Mouse (Mus musculus) inflammation-experienced regulatory T-cells (primary cell): ENCODE results near the gene Gm3776. TPM values are rescaled to one million over a fixed set of nuclear protein-coding genes. Genes with fewer than 3 reads are reported as not detected.

ENCODE experiments used
- polyA plus RNA-seq, 2 experiments: library from polyadenylated mRNA; unstranded; fragments of 100-300 nt; shearing (Covaris generic); gene quantifications; one replicate each; pipeline ENCODE4 v1.2.1; 2017

Gm3776 gene
- not detected for polyA plus RNA-seq

GRCm38 (mm10) chr9:78256914-78257313, at the start of gene Gm3776:
Gm3776 (plus strand) TSS chr9:78257129.

GRCm38 (mm10) chr9:78230461-78230860, 26.5 kb upstream of the Gm3776 start, which contains the start of gene Gsta1:
Gsta1 (plus strand) TSS chr9:78230656.

GRCm38 (mm10) chr9:78289723-78290122, 32.8 kb downstream of the Gm3776 start, which contains the start of gene Gm10639:
Gm10639 (plus strand) TSS chr9:78289923.

GRCm38 (mm10) chr9:78314696-78315095, 57.8 kb downstream of the Gm3776 start, which contains the start of gene Omt2a:
Omt2a (minus strand) TSS chr9:78314796.

Other genes with a start within 250 kb of the Gm3776 start
- under 1 TPM in 1 of 2 experiments, not detected in 1; 0.98 TPM for gene Gcm1, start 205.2 kb upstream of the Gm3776 start, polyA plus RNA-seq
- 100 to 1,000 TPM in 1 of 2 experiments, 10 to 100 TPM in 1; 72.1 to 102 TPM for gene Fbxo9, start 148.1 kb upstream of the Gm3776 start, polyA plus RNA-seq
- gene Ick, start 147.9 kb upstream of the Gm3776 start, polyA plus RNA-seq, result 10 to 100 TPM in 1 of 2 experiments, 1 to 10 TPM in 1; 8.3 to 12.2 TPM
- gene Gsta4, start 74.4 kb upstream of the Gm3776 start, polyA plus RNA-seq, result 10 to 100 TPM in 1 of 2 experiments, 1 to 10 TPM in 1; 4.3 to 31.4 TPM
- gene Gsta1, start 26.5 kb upstream of the Gm3776 start, polyA plus RNA-seq, result under 1 TPM in 1 of 2 experiments, not detected in 1; 0.53 TPM
- gene Gm10639, start 32.8 kb downstream of the Gm3776 start, polyA plus RNA-seq, result under 1 TPM in 1 of 2 experiments, not detected in 1; 0.81 TPM
- not detected for gene Omt2a, start 57.7 kb downstream of the Gm3776 start, polyA plus RNA-seq
- gene Omt2b, start 70.5 kb downstream of the Gm3776 start, polyA plus RNA-seq, result not detected
- 1 to 10 TPM in 1 of 2 experiments, under 1 TPM in 1; 0.49 to 3.4 TPM for gene Gsta2, start 98.7 kb downstream of the Gm3776 start, polyA plus RNA-seq
- gene Dppa5a, start 111.0 kb downstream of the Gm3776 start, polyA plus RNA-seq, result not detected
- gene Ooep, start 121.6 kb downstream of the Gm3776 start, polyA plus RNA-seq, result 1 to 10 TPM in 1 of 2 experiments, under 1 TPM in 1; 0.23 to 1.2 TPM
- gene Ddx43, start 138.6 kb downstream of the Gm3776 start, polyA plus RNA-seq, result 10 to 100 TPM in 1 of 2 experiments, 1 to 10 TPM in 1; 5.5 to 15.1 TPM
- gene Cgas, start 186.1 kb downstream of the Gm3776 start, polyA plus RNA-seq, result 10 to 100 TPM in 1 of 2 experiments, 1 to 10 TPM in 1; 3.7 to 10.9 TPM
- 10 to 100 TPM; 27.3 to 35.9 TPM for gene Mto1, start 191.1 kb downstream of the Gm3776 start, polyA plus RNA-seq
- gene Gm17324, start 191.7 kb downstream of the Gm3776 start, polyA plus RNA-seq, result 1 to 10 TPM in 1 of 2 experiments, under 1 TPM in 1; 0.53 to 2.7 TPM
- 1,000 to 10,000 TPM; 3,945 to 4,761 TPM for gene Eef1a1, start 232.0 kb downstream of the Gm3776 start, polyA plus RNA-seq